Mouse (Mus musculus): ENCODE measurements around the gene Oit3.

- peak; percentile 41 for TF ChIP-seq CTCF (IDR thresholded peaks at IDR 0.05)
- TF ChIP-seq EP300 (IDR thresholded peaks at IDR 0.05), result no peak
Observed at GRCm38 (mm10) chr10:59378728-59379127, 62.9 kb downstream of the Oit3 start.
